Mouse (Mus musculus) bone marrow, adult 2 months (tissue): Measurements from ENCODE around the gene Gm42906.

Experiments used
- CTCF ChIP-seq: fragments of 200-500 bp; IDR thresholded peaks from 2 replicates; pipeline ENCODE4 v1.5.1; 2011; ENCODE audit warnings: low read length, control low read depth; ENCODE audit not compliant: control insufficient read depth, insufficient read depth
- POLR2A ChIP-seq: fragments of 200-500 bp; IDR thresholded peaks from 2 replicates; pipeline ENCODE4 v1.6.1; 2011; ENCODE audit warnings: low read depth, mild to moderate bottlenecking, control low read depth, low read length, borderline replicate concordance; ENCODE audit not compliant: control insufficient read depth

- TF ChIP-seq CTCF (no peak), POLR2A (no peak)
Measured at GRCm38 (mm10) chr5:151248671-151249620, 179.0 kb downstream of the Gm42906 start.
